Mouse (Mus musculus) CD4-positive, CD25-positive, alpha-beta regulatory T cell, adult 9 weeks (primary cell): ENCODE data around the gene Lig1. TPM values are rescaled to one million over a fixed set of nuclear protein-coding genes. Genes with fewer than 3 reads are reported as not detected.

Experiments used
- polyA plus RNA-seq: library from polyadenylated mRNA; unstranded; fragments of 100-300 nt; shearing (Covaris generic); gene quantifications from one replicate; pipeline ENCODE4 v1.2.1, GENCODE M21; 2017

The Lig1 gene
- 23.1 TPM for polyA plus RNA-seq

DNA sequence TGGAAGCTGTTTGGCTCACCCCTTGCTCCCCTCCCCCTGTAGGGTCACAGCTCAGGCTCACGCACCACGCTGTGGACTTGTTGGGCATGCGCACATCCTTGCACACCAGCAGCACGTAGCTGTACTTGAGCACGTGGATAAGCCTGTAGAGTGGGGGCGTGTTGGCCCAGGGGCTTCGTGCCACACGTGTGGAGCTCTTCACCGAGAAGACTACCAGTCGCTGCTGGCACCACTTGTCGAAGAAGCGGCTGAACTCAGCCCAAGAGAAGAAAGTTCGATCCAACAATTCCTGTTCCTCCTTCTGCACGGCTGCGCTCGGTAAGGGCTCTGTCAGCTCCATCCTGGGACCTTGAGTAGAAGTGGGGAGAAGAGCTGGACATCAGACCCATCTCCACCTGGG, at the start of gene Lig1:
TSS of gene Lig1 (plus strand) at position 203 of the 400 bp plus-strand sequence.

GRCm38 (mm10) chr7:13278308-13278891, 1.3 kb downstream of the Lig1 start, which contains the start of gene Zswim9:
Gene Zswim9 (minus strand): TSS chr7:13278721.

DNA sequence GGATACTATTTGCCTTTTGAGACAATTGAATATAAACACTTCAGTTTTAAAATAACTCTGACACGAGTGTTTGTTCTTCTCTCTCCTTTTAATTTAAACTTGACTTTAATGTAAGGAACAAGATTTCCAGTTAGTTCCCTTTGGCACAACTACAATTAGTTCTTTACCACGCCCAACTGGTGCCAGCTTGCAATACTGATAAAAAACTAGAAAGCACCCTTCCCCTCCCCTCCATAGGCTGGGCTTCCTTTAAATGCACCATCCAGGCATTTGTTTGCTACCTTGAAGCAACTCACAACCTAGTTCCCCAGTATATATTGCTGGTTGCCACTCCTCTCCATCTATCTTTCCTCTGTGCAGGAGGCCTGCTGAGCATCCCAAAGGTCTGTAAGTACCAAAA, 47.2 kb downstream of the Lig1 start, which contains the start of gene Pla2g4c:
TSS of gene Pla2g4c (plus strand) at position 340 of the 400 bp plus-strand sequence.

Other genes starting within 250 kb of the Lig1 start
- gene Chmp2a, start 242.5 kb upstream of the Lig1 start, polyA plus RNA-seq, result 310 TPM
- 7.8 TPM for gene Ube2m, start 239.0 kb upstream of the Lig1 start, polyA plus RNA-seq
- gene Mzf1, start 222.5 kb upstream of the Lig1 start, polyA plus RNA-seq, result 0.45 TPM
- not detected for gene Vmn1r85, start 182.1 kb upstream of the Lig1 start, polyA plus RNA-seq
- gene Vmn1r86, start 157.4 kb upstream of the Lig1 start, polyA plus RNA-seq, result 0.04 TPM
- gene Vmn1r87, start 137.1 kb upstream of the Lig1 start, polyA plus RNA-seq, result not detected
- 0.04 TPM for gene Vmn1r88, start 117.7 kb upstream of the Lig1 start, polyA plus RNA-seq
- gene Vmn1r89, start 64.3 kb upstream of the Lig1 start, polyA plus RNA-seq, result not detected
- gene Zswim9, start 1.4 kb downstream of the Lig1 start, polyA plus RNA-seq, result 3.5 TPM
- not detected for gene Pla2g4c, start 47.4 kb downstream of the Lig1 start, polyA plus RNA-seq
- gene Cabp5, start 120.8 kb downstream of the Lig1 start, polyA plus RNA-seq, result not detected
- not detected for gene Bsph1, start 173.6 kb downstream of the Lig1 start, polyA plus RNA-seq